Mouse (Mus musculus) MEL (cell line): ENCODE measurements at regions not wholly inside any gene's neighbourhood (a gene's known extent, or its start where the extent isn't known, plus 50 kb on each side); places are given as distances from the start of the nearest gene placed in this dataset.
"Not testable (repeated sequence)": the region's sequence is repeated elsewhere in the genome, so short reads cannot be mapped to it uniquely, and the experiment has no call there.

ENCODE experiments used
- DNase-seq: peaks from one replicate; pipeline ENCODE4 v3.0.0; 2011; ENCODE audit warnings: low read depth, low spot score
- H3K27ac ChIP-seq: 2 replicates; pipeline ENCODE4 v1.5.1; 2012; ENCODE audit warnings: low read depth, mild to moderate bottlenecking, control low read depth, low read length, moderate library complexity; ENCODE audit not compliant: control insufficient read depth
- H3K27me3 ChIP-seq, 2 experiments: fragments of 150-350 bp in 1 of 2; sonication (generic) in 1 of 2; 2 replicates each; pipeline ENCODE4 v1.6.1; 2012; ENCODE audit warnings: low read length in 2 of 2, mild to moderate bottlenecking in 2 of 2, improper control_type of control experiment in 1 of 2, moderate library complexity in 1 of 2; ENCODE audit not compliant: insufficient read depth in 2 of 2, control insufficient read depth in 1 of 2
- H3K36me3 ChIP-seq, 2 experiments: 2 replicates each; pipeline ENCODE4 v1.6.1; 2012 to 2014; ENCODE audit warnings: low read length in 2 of 2, improper control_type of control experiment in 1 of 2, inconsistent platforms in 1 of 2, mild to moderate bottlenecking in 1 of 2; ENCODE audit not compliant: insufficient read depth in 2 of 2, control insufficient read depth in 1 of 2
- H3K4me1 ChIP-seq, 2 experiments: fragments of 150-350 bp in 1 of 2; sonication (generic) in 1 of 2; 2 replicates each; pipeline ENCODE4 v1.6.1; 2012; ENCODE audit warnings: low read length in 2 of 2, improper control_type of control experiment in 1 of 2, mild to moderate bottlenecking in 1 of 2; ENCODE audit not compliant: insufficient read depth in 2 of 2, control insufficient read depth in 1 of 2
- H3K4me3 ChIP-seq, 2 experiments: fragments of 150-350 bp in 1 of 2; sonication (generic) in 1 of 2; 2 replicates each; pipeline ENCODE4 v1.5.1; 2012; ENCODE audit warnings: low read depth in 2 of 2, low read length in 2 of 2, mild to moderate bottlenecking in 2 of 2, moderate library complexity in 2 of 2, control low read depth in 1 of 2, improper control_type of control experiment in 1 of 2; ENCODE audit not compliant: control insufficient read depth in 1 of 2, insufficient read depth in 1 of 2
- H3K79me2 ChIP-seq: 2 replicates; pipeline ENCODE4 v1.6.1; 2012; ENCODE audit warnings: mild to moderate bottlenecking, low read length, moderate library complexity; ENCODE audit not compliant: control insufficient read depth, poor library complexity, insufficient read depth
- H3K9ac ChIP-seq: 2 replicates; pipeline ENCODE4 v1.6.1; 2012; ENCODE audit warnings: low read depth, mild to moderate bottlenecking, control low read depth, low read length, moderate library complexity; ENCODE audit not compliant: control insufficient read depth, poor library complexity, severe bottlenecking
- H3K9me3 ChIP-seq: fragments of 150-350 bp; sonication (generic); replicated peaks from 2 replicates; pipeline ENCODE4 v1.6.1; 2012; ENCODE audit warnings: mild to moderate bottlenecking, low read length, improper control_type of control experiment, moderate library complexity; ENCODE audit not compliant: insufficient read depth
- CTCF ChIP-seq, 3 experiments: IDR thresholded peaks in 2 of 3; conservative IDR thresholded peaks in 1 of 3; 2 replicates each; pipeline ENCODE4 v1.5.1; 2011 to 2012; ENCODE audit warnings: low read length in 3 of 3, low read depth in 2 of 3, mild to moderate bottlenecking in 2 of 3, improper control_type of control experiment in 1 of 3, inconsistent platforms in 1 of 3, mixed read lengths in 1 of 3, moderate library complexity in 1 of 3; ENCODE audit not compliant: control insufficient read depth in 1 of 3, insufficient read depth in 1 of 3, poor library complexity in 1 of 3, severe bottlenecking in 1 of 3
- ELF1 ChIP-seq: IDR thresholded peaks from 2 replicates; pipeline ENCODE4 v1.6.1; 2014; ENCODE audit warnings: low read depth, mild to moderate bottlenecking, inconsistent platforms, low read length, improper control_type of control experiment, moderate library complexity
- GATA1 ChIP-seq: IDR thresholded peaks from 2 replicates; pipeline ENCODE4 v1.6.1; 2011; ENCODE audit warnings: low read depth, low read length, improper control_type of control experiment
- HCFC1 ChIP-seq: IDR thresholded peaks from 2 replicates; pipeline ENCODE4 v1.6.1; 2012; ENCODE audit warnings: low read depth, mild to moderate bottlenecking, inconsistent platforms, low read length, improper control_type of control experiment, moderate library complexity
- KAT2A ChIP-seq: conservative IDR thresholded peaks from 2 replicates; pipeline ENCODE4 v1.6.1; 2012; ENCODE audit warnings: low read depth, low read length, improper control_type of control experiment, inconsistent platforms
- MAFK ChIP-seq: IDR thresholded peaks from 2 replicates; pipeline ENCODE4 v1.6.1; 2011; ENCODE audit warnings: low read depth, mild to moderate bottlenecking, low read length, improper control_type of control experiment, borderline replicate concordance
- POLR2AphosphoS2 ChIP-seq: IDR thresholded peaks from 2 replicates; pipeline ENCODE4 v1.6.1; 2011; ENCODE audit warnings: low read length, improper control_type of control experiment
- POLR2AphosphoS5 ChIP-seq: IDR thresholded peaks from 2 replicates; pipeline ENCODE4 v1.6.1; 2012; ENCODE audit warnings: low read depth, borderline replicate concordance, mild to moderate bottlenecking, inconsistent platforms, low read length, moderate library complexity, mixed read lengths
- RAD21 ChIP-seq: IDR thresholded peaks from 2 replicates; pipeline ENCODE4 v1.6.1; 2011; ENCODE audit warnings: mild to moderate bottlenecking, low read depth, low read length, improper control_type of control experiment
- RCOR1 ChIP-seq: IDR thresholded peaks from 2 replicates; pipeline ENCODE4 v1.6.1; 2012; ENCODE audit warnings: low read depth, mild to moderate bottlenecking, inconsistent platforms, low read length, improper control_type of control experiment
- SMC3 ChIP-seq: IDR thresholded peaks from 2 replicates; pipeline ENCODE4 v1.6.1; 2011; ENCODE audit warnings: low read depth, low read length, improper control_type of control experiment
- TCF12 ChIP-seq: IDR thresholded peaks from 2 replicates; pipeline ENCODE4 v1.6.1; 2014; ENCODE audit warnings: low read depth, mild to moderate bottlenecking, inconsistent platforms, low read length, improper control_type of control experiment, moderate library complexity
- USF1 ChIP-seq: IDR thresholded peaks from 2 replicates; pipeline ENCODE4 v1.6.1; 2014; ENCODE audit warnings: low read depth, mild to moderate bottlenecking, inconsistent platforms, low read length, improper control_type of control experiment, moderate library complexity
- ZMIZ1 ChIP-seq: IDR thresholded peaks from 2 replicates; pipeline ENCODE4 v1.6.1; 2012; ENCODE audit warnings: low read depth, mild to moderate bottlenecking, inconsistent platforms, low read length, improper control_type of control experiment, moderate library complexity
- ZNF384 ChIP-seq: IDR thresholded peaks from 2 replicates; pipeline ENCODE4 v1.6.1; 2012; ENCODE audit warnings: low read depth, mild to moderate bottlenecking, inconsistent platforms, low read length, improper control_type of control experiment

- DNase-seq: peak; percentile 60
- peaks cover 0 to 11% of the 10 kb centered on the region in 2 experiments; a peak in 2 of 4 replicates for H3K36me3 ChIP-seq
- no peaks in the 10 kb centered on the region for H3K79me2 ChIP-seq
- H3K27me3 ChIP-seq: no peaks in the 10 kb centered on the region; a peak in 1 of 4 replicates
- H3K4me3 ChIP-seq: no peak overlapping the region
- H3K9me3 ChIP-seq: no peaks in the 10 kb centered on the region
- TF ChIP-seq RAD21 (peak; percentile 17), HCFC1 (no peak), KAT2A (no peak), ELF1 (0 out of 2 replicates have a peak, but pooled peaks have one; percentile 29), SMC3 (peak; percentile 53), MAFK (no peak), CTCF (IDR thresholded peaks at IDR 0.05 in 2 of 3, conservative IDR thresholded peaks at IDR 0.05 in 1 of 3; ENCODE audit: control insufficient read depth in 1 of 3, insufficient read depth in 1 of 3, low read depth in 2 of 3, low read length in 3 of 3, poor library complexity in 1 of 3, severe bottlenecking in 1 of 3) (peak in 2 of 3 experiments; percentile 40 to 63; a peak in 3 of 6 replicates)
- H3K27ac ChIP-seq: no peak overlapping the region
- H3K9ac ChIP-seq: no peak overlapping the region
- H3K4me1 ChIP-seq: peaks cover 6 to 18% of the 10 kb centered on the region in 2 experiments
Measured at GRCm38 (mm10) chr10:53461070-53461781, 81.5 kb upstream of the Cep85l start.

- Histone ChIP-seq H3K4me1 (peaks cover 6 to 18% of the 10 kb centered on the region in 2 experiments), H3K36me3 (peaks cover 0 to 11% of the 10 kb centered on the region in 2 experiments; a peak in 2 of 4 replicates)
- H3K4me3 ChIP-seq, H3K9ac ChIP-seq, H3K27me3 ChIP-seq, DNase-seq, H3K27ac ChIP-seq, H3K9me3 ChIP-seq, H3K79me2 ChIP-seq: not testable (repeated sequence)
Measured at GRCm38 (mm10) chr10:53459706-53460105, 80.0 kb upstream of the Cep85l start.

- TF ChIP-seq ELF1 (no peak), RCOR1 (no peak), ZNF384 (no peak), TCF12 (no peak), GATA1 (no peak), ZMIZ1 (no peak), USF1 (no peak), POLR2AphosphoS2 (no peak), POLR2AphosphoS5 (no peak)
- no peak overlapping the region for H3K4me3 ChIP-seq
Measured at GRCm38 (mm10) chr10:53456027-53456713, 76.4 kb upstream of the Cep85l start.

More at GRCm38 (mm10) chr10:53456027-53456713, 76.4 kb upstream of the Cep85l start:
- Histone ChIP-seq H3K79me2 (no peaks in the 10 kb centered on the region), H3K36me3 (peaks cover 0 to 2% of the 10 kb centered on the region in 2 experiments; a peak in 2 of 4 replicates), H3K4me1 (peaks cover 0 to 4% of the 10 kb centered on the region in 2 experiments; a peak in 2 of 4 replicates), H3K27ac (no peak overlapping the region), H3K9ac (no peak overlapping the region), H3K27me3 (no peaks in the 10 kb centered on the region; a peak in 1 of 4 replicates), H3K9me3 (no peaks in the 10 kb centered on the region)
- DNase-seq: no peak
